Comparison of ENCODE assay signal across 8 mouse cellular contexts in the genomic region with DNA sequence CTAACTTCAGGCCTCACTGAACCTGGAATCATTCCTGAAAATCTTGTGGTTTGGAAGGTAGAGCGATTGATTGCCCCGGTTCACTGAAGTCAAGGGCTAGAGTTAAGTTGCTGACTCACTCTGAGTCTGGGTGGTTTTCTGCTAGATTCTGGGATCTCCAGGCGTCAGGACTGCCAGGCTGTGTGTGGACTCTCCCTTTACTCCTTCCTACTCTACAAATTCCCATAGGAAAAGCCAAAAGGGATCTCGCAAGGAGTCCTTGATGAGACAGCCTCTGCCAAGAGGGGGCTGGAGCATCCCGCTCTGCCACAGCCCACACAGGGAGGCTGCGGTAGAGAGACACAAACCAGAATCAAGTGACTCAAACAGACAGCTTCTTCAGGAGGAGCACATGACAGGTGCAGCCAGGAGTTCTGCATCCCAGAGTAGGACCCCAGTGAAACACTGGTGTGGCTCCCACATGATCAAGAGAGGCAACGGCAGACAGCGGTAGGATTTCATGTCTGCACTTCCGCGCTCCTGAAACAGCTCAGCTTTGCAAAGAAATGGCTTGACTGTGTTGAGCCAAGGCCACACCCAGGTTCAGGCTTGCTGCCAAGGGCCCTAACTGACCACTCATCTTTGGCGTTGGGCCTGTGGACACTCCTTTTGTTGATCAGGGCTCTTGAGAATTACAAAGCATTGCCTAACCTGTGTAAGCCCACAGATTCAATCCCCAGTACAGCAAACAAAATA. TPM values are rescaled to one million over a fixed set of nuclear protein-coding genes. Genes with fewer than 3 reads are reported as not detected.
DNase-seq lines count a peak whose midpoint lies in the region; ATAC-seq and TF ChIP-seq lines count a peak whose summit lies in the region.

No protein-coding gene starts in this region.

- no peaks in the 10 kb centered on the region for H3K36me3 ChIP-seq in myocyte (ENCODE audit: control insufficient read depth, insufficient read depth)

- TF ChIP-seq POLR2A in myocyte (IDR thresholded peaks at IDR 0.05; ENCODE audit: insufficient read length, low read depth), result peak; percentile 57

- no peak for ATAC-seq in cerebellum, adult (ENCODE audit: insufficient number of reproducible peaks, low FRiP score, low TSS enrichment)

- H3K27me3 ChIP-seq in myocyte (ENCODE audit: control insufficient read depth, insufficient read depth, insufficient read length), result no peaks in the 10 kb centered on the region

- H3K4me2 ChIP-seq in myocyte (ENCODE audit: low read depth), result peak overlapping the region; percentile 90

- no peak overlapping the region for H3K4me3 ChIP-seq in myocyte

- peak; percentile 63 to 71 for DNase-seq in cerebellum, postnatal 14 days
- peak; percentile 82 for DNase-seq in urinary bladder, postnatal 14 days (ENCODE audit: low spot score)
- DNase-seq in urinary bladder, postnatal 10 days (ENCODE audit: low spot score), result no peak
- peak; percentile 69 for DNase-seq in heart, postnatal 25 days (ENCODE audit: low spot score)
- no peak for DNase-seq in thymus, postnatal 4 days
- DNase-seq in thymus, postnatal 36 days, result no peak

- no peak overlapping the region for H3ac ChIP-seq in myocyte (ENCODE audit: control insufficient read depth, insufficient read length)

- intact Hi-C loops in heart, postnatal 25 days (cut with DNase I), result loop anchor here (5.0 kb wide), 1 partner anchor 39 kb away; a partner anchor contains a TSS

- no peaks in the 10 kb centered on the region for H3K79me2 ChIP-seq in myocyte (ENCODE audit: control insufficient read depth, insufficient read depth)

TF ChIP-seq in myocyte, 11 proteins besides CTCF, POLR2A, EP300 and RAD21:
- TF ChIP-seq TCF3 (IDR thresholded peaks at IDR 0.05; ENCODE audit: insufficient read length, low read depth) (no peak), REST (IDR thresholded peaks at IDR 0.05; ENCODE audit: insufficient read depth, insufficient read length) (no peak), MYOG (IDR thresholded peaks at IDR 0.05; ENCODE audit: control insufficient read depth in 1 of 3, insufficient read depth in 1 of 3, insufficient read length in 2 of 3, low read depth in 2 of 3) (peak in 1 of 3 experiments; percentile 60), SRF (IDR thresholded peaks at IDR 0.05; ENCODE audit: control insufficient read depth, insufficient read length, low read depth) (no peak), MYOD1 (IDR thresholded peaks at IDR 0.05; ENCODE audit: control insufficient read depth in 1 of 3, insufficient read length in 2 of 3, low read depth in 2 of 3) (peak in 2 of 3 experiments; percentile 68 to 78), MAX (IDR thresholded peaks at IDR 0.05; ENCODE audit: low read depth) (no peak), E2F4 (IDR thresholded peaks at IDR 0.05; ENCODE audit: insufficient read depth) (no peak), CEBPB (IDR thresholded peaks at IDR 0.05; ENCODE audit: insufficient read depth, poor library complexity, severe bottlenecking) (peak; percentile 79), POLR2AphosphoS2 (IDR thresholded peaks at IDR 0.05; ENCODE audit: insufficient read length, low read depth) (peak; percentile 57), USF1 (IDR thresholded peaks at IDR 0.05; ENCODE audit: low read depth) (peak; percentile 40), TCF12 (IDR thresholded peaks at IDR 0.05; ENCODE audit: insufficient read depth, poor library complexity, severe bottlenecking) (no peak)

RNA-seq across cellular contexts. Expression of a gene that starts 41.1 kb away (rescaled TPM):
- total RNA-seq in heart, postnatal 25 days (2021), result 10 to 100 TPM; 72.8 to 84.7 TPM
- 14.4 TPM for polyA plus RNA-seq in myocyte (2012; fragmentation: generic; extraction: Trizol)

RNA-seq across cellular contexts. Expression of a gene that starts 42.8 kb away (rescaled TPM):
- 10 to 100 TPM; 67.2 to 69.3 TPM for total RNA-seq in heart, postnatal 25 days (2021)
- 16.2 TPM for polyA plus RNA-seq in myocyte (2012; fragmentation: generic; extraction: Trizol)

RNA-seq across cellular contexts. Expression of a gene that starts 52.9 kb away (rescaled TPM):
- total RNA-seq in heart, postnatal 25 days (2021), result under 1 TPM; 0.31 TPM
- 0.44 TPM for polyA plus RNA-seq in myocyte (2012; fragmentation: generic; extraction: Trizol)

Comparison
In these comparisons a context has a peak if more than half of its experiments do, and no peak if none do; other contexts are left out.
1. DNase-seq: peak in cerebellum, postnatal 14 days (2 of 2), urinary bladder, postnatal 14 days (single experiment) and heart, postnatal 25 days (single experiment); none in urinary bladder, postnatal 10 days (single experiment), thymus, postnatal 4 days (single experiment) and thymus, postnatal 36 days (0 of 2).